Mouse (Mus musculus): ENCODE measurements around the gene Trrap. TPM values are rescaled to one million over a fixed set of nuclear protein-coding genes. Genes with fewer than 3 reads are reported as not detected.

The Trrap gene
- polyA plus RNA-seq, 2 experiments, result 11.7 to 20.4 TPM

- DNase-seq (ENCODE audit: low read depth in 3 of 3, low spot score in 3 of 3) (no peak), ATAC-seq (ENCODE audit: insufficient read depth) (no peak)
- 63% methylated on average over 7 of the region's 7 CpGs for WGBS (ENCODE audit: insufficient replicate concordance)
- no peak overlapping the region for H3K27ac ChIP-seq
- TF ChIP-seq CTCF (IDR thresholded peaks at IDR 0.05; ENCODE audit: low read depth), result no peak
- no peak for TF ChIP-seq EP300 (IDR thresholded peaks at IDR 0.05; ENCODE audit: low read depth)
- no peak overlapping the region for H3K4me3 ChIP-seq (ENCODE audit: insufficient read depth in 1 of 2, low read depth in 2 of 2, low read length in 2 of 2)
- no peaks in the 10 kb centered on the region for H3K4me1 ChIP-seq (replicated peaks; ENCODE audit: control insufficient read depth in 2 of 2, insufficient read depth in 2 of 2, low read length in 1 of 2)
- no peaks in the 10 kb centered on the region for H3K9me3 ChIP-seq (ENCODE audit: control insufficient read depth, low read length)
- H3K9ac ChIP-seq (replicated peaks), result no peak overlapping the region
- no peaks in the 10 kb centered on the region for H3K36me3 ChIP-seq (replicated peaks; ENCODE audit: control insufficient read depth, insufficient read depth, low read depth)
- H3K4me2 ChIP-seq (ENCODE audit: low read depth), result no peak overlapping the region
- H3K27me3 ChIP-seq (ENCODE audit: control insufficient read depth, insufficient read depth, low read length), result no peaks in the 10 kb centered on the region
Measured at GRCm38 (mm10) chr5:144869466-144869865, 101.9 kb downstream of the Trrap start.

GRCm38 (mm10) chr5:144870782-144871181 lies 103.2 kb downstream of the Trrap start:
- 27% methylated on average over 7 of the region's 7 CpGs for WGBS (ENCODE audit: insufficient replicate concordance)
- no peak overlapping the region for H3K9ac ChIP-seq (replicated peaks)
- no peak overlapping the region for H3K27ac ChIP-seq
- no peaks in the 10 kb centered on the region for H3K27me3 ChIP-seq (ENCODE audit: control insufficient read depth, insufficient read depth, low read length)
- DNase-seq (ENCODE audit: low read depth in 3 of 3, low spot score in 3 of 3), result no peak
- H3K4me3 ChIP-seq (ENCODE audit: insufficient read depth in 1 of 2, low read depth in 2 of 2, low read length in 2 of 2), result no peak overlapping the region
- H3K4me2 ChIP-seq (ENCODE audit: low read depth), result no peak overlapping the region
- no peak for ATAC-seq (ENCODE audit: insufficient read depth)
- H3K36me3 ChIP-seq (replicated peaks; ENCODE audit: control insufficient read depth, insufficient read depth, low read depth), result no peaks in the 10 kb centered on the region
- no peaks in the 10 kb centered on the region for H3K9me3 ChIP-seq (ENCODE audit: control insufficient read depth, low read length)
- no peak for TF ChIP-seq EP300 (IDR thresholded peaks at IDR 0.05; ENCODE audit: low read depth)
- TF ChIP-seq CTCF (IDR thresholded peaks at IDR 0.05; ENCODE audit: low read depth), result no peak
- H3K4me1 ChIP-seq (replicated peaks; ENCODE audit: control insufficient read depth in 2 of 2, insufficient read depth in 2 of 2, low read length in 1 of 2), result no peaks in the 10 kb centered on the region

GRCm38 (mm10) chr5:144871775-144872174 lies 104.2 kb downstream of the Trrap start:
- 80% methylated on average over 1 of the region's 1 CpGs for WGBS (ENCODE audit: insufficient replicate concordance)
- no peaks in the 10 kb centered on the region for H3K9me3 ChIP-seq (ENCODE audit: control insufficient read depth, low read length)
- DNase-seq (ENCODE audit: low read depth in 3 of 3, low spot score in 3 of 3), result peak in 1 of 3 experiments; percentile 6
- no peaks in the 10 kb centered on the region for H3K36me3 ChIP-seq (replicated peaks; ENCODE audit: control insufficient read depth, insufficient read depth, low read depth)
- H3K27ac ChIP-seq, result no peak overlapping the region
- TF ChIP-seq EP300 (IDR thresholded peaks at IDR 0.05; ENCODE audit: low read depth), result no peak
- peak; percentile 61 for TF ChIP-seq CTCF (IDR thresholded peaks at IDR 0.05; ENCODE audit: low read depth)
- no peak overlapping the region for H3K9ac ChIP-seq (replicated peaks)
- H3K4me3 ChIP-seq (ENCODE audit: insufficient read depth in 1 of 2, low read depth in 2 of 2, low read length in 2 of 2), result no peak overlapping the region
- H3K27me3 ChIP-seq (ENCODE audit: control insufficient read depth, insufficient read depth, low read length), result no peaks in the 10 kb centered on the region
- H3K4me2 ChIP-seq (ENCODE audit: low read depth), result no peak overlapping the region
- no peaks in the 10 kb centered on the region for H3K4me1 ChIP-seq (replicated peaks; ENCODE audit: control insufficient read depth in 2 of 2, insufficient read depth in 2 of 2, low read length in 1 of 2)
- ATAC-seq (ENCODE audit: insufficient read depth), result no peak

GRCm38 (mm10) chr5:144872326-144872725 lies 104.8 kb downstream of the Trrap start:
- DNase-seq (ENCODE audit: low read depth in 3 of 3, low spot score in 3 of 3) (no peak), ATAC-seq (ENCODE audit: insufficient read depth) (no peak)
- no peak overlapping the region for H3K4me2 ChIP-seq (ENCODE audit: low read depth)
- no peaks in the 10 kb centered on the region for H3K36me3 ChIP-seq (replicated peaks; ENCODE audit: control insufficient read depth, insufficient read depth, low read depth)
- no peak overlapping the region for H3K9ac ChIP-seq (replicated peaks)
- H3K27ac ChIP-seq, result no peak overlapping the region
- H3K4me3 ChIP-seq (ENCODE audit: insufficient read depth in 1 of 2, low read depth in 2 of 2, low read length in 2 of 2), result no peak overlapping the region
- no peaks in the 10 kb centered on the region for H3K9me3 ChIP-seq (ENCODE audit: control insufficient read depth, low read length)
- H3K27me3 ChIP-seq (ENCODE audit: control insufficient read depth, insufficient read depth, low read length), result no peaks in the 10 kb centered on the region
- no peaks in the 10 kb centered on the region for H3K4me1 ChIP-seq (replicated peaks; ENCODE audit: control insufficient read depth in 2 of 2, insufficient read depth in 2 of 2, low read length in 1 of 2)
- TF ChIP-seq CTCF (IDR thresholded peaks at IDR 0.05; ENCODE audit: low read depth) (no peak), EP300 (IDR thresholded peaks at IDR 0.05; ENCODE audit: low read depth) (no peak)
- 71% methylated on average over 5 of the region's 5 CpGs for WGBS (ENCODE audit: insufficient replicate concordance)

GRCm38 (mm10) chr5:144872867-144873266 lies 105.3 kb downstream of the Trrap start:
- Histone ChIP-seq H3K9me3 (ENCODE audit: control insufficient read depth, low read length) (no peaks in the 10 kb centered on the region), H3K4me2 (ENCODE audit: low read depth) (no peak overlapping the region), H3K4me1 (replicated peaks; ENCODE audit: control insufficient read depth in 2 of 2, insufficient read depth in 2 of 2, low read length in 1 of 2) (no peaks in the 10 kb centered on the region), H3K27ac (no peak overlapping the region), H3K4me3 (ENCODE audit: insufficient read depth in 1 of 2, low read depth in 2 of 2, low read length in 2 of 2) (no peak overlapping the region), H3K9ac (replicated peaks) (no peak overlapping the region), H3K36me3 (replicated peaks; ENCODE audit: control insufficient read depth, insufficient read depth, low read depth) (no peaks in the 10 kb centered on the region), H3K27me3 (ENCODE audit: control insufficient read depth, insufficient read depth, low read length) (no peaks in the 10 kb centered on the region)
- no peak for ATAC-seq (ENCODE audit: insufficient read depth)
- TF ChIP-seq EP300 (IDR thresholded peaks at IDR 0.05; ENCODE audit: low read depth) (no peak), CTCF (IDR thresholded peaks at IDR 0.05; ENCODE audit: low read depth) (no peak)
- no peak for DNase-seq (ENCODE audit: low read depth in 3 of 3, low spot score in 3 of 3)
- 54% methylated on average over 3 of the region's 3 CpGs for WGBS (ENCODE audit: insufficient replicate concordance)
